Mouse (Mus musculus) lung, postnatal 36 days (tissue): ENCODE data around the gene Zbtb46.
A peak's percentile ranks its signal among the peaks of the same experiment; 100 is the strongest.

Experiments
- DNase-seq: peaks from one replicate; pipeline ENCODE4 v3.0.0; 2022; ENCODE audit warnings: mixed read lengths

The Zbtb46 gene

GRCm38 (mm10) chr2:181459153-181459672 lies at the start of gene Zbtb46:
Gene Zbtb46, minus strand, starts transcription at chr2:181459426.
- peak; percentile 87 for DNase-seq

DNA sequence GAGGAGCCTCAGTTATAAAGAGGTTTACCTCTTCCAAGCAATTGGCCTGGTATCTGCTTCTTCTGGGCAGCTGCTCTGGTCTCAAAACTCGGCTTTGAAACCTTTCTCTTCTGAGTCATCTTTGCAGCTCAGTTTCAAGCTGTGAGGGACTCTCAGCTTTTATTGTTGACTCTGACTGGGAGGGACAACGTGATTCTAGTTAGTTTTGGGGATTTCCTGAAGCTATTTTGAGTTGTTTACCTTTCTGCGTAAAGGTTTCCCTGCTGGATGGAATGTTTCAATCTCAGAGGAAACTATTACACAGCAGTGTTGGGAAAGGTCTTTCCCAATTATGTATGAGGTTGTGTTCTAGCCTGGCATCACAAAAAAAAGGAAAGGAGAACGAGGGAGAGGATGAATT lies 39.4 kb upstream of the Zbtb46 start:
- no peak for DNase-seq

DNA sequence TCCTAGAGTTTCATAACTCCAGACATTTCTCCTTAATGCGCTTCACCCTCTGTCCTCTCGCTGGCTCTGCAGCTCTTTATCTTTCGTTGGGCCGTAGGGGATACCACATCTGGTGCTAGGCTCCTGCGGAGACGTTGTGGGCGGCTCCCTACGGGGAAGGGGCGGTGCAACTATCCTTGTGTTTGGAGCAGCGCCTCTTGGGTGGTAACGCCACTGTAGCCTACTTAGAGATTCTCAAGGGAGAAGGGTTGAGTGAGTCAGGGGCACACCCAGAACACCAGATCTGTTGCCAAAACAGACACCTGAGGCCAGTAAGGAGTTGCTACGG lies 38.3 kb upstream of the Zbtb46 start:
- DNase-seq = peak; percentile 84

GRCm38 (mm10) chr2:181496831-181497547 lies 37.8 kb upstream of the Zbtb46 start, which contains the start of gene Tpd52l2:
Gene Tpd52l2, plus strand, starts transcription at chr2:181497142.
- DNase-seq = peak; percentile 97

- peak; percentile 75 for DNase-seq
Measured at GRCm38 (mm10) chr2:181496281-181496680, 37.1 kb upstream of the Zbtb46 start.

DNA sequence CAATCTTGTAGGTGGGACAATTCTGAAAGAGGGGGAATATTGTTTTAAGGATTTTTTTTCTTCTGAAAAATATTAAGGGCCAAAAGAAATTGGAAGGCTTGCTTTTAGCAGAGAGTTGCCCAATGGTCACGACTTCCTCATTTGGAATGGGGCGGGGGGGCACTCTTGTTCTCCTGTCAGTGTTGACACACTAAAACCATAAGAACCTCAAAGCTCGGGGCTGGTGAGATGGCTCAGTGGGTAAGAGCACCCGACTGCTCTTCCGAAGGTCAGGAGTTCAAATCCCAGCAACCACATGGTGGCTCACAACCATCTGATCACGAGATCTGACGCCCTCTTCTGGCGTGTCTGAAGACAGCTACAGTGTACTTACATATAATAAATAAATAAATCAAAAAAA lies 36.6 kb upstream of the Zbtb46 start:
- peak; percentile 50 for DNase-seq

DNA sequence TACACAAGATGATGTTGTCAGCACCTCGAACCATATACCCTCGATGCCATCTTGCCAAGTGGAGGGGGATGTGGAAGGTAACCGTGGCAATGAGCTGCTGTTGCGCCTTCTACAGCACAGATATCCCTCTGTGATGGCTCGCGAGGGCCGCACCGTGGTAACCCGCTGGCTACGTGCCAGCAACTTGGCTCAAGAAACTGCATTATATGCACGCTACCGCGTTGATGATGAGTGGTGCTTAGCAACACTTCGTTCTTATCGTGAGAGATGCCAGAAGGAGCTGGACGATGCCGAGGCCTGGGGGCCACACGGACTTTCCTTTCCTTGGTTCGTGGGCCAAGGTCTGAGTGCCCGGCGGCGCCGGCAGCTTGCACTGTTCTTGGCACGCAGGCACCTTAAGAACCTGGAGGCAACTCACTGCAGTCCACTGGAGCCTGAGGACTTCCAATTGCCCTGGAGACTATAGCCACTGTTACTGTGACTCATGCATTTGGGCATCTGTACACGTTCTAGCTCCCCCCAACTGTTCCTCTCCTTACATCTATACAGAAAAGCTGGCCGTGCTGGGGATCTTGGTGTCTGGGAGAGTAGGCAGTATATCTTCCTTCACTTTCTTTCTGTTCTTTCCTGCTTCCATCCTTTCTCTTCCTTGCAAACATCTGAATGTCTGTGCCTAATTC lies 35.2 kb upstream of the Zbtb46 start:
- DNase-seq = no peak

- DNase-seq = no peak
Measured at GRCm38 (mm10) chr2:181493156-181493927, 34.1 kb upstream of the Zbtb46 start, which contains the start of gene Abhd16b. Gene Abhd16b, plus strand, starts transcription at chr2:181493206.

DNA sequence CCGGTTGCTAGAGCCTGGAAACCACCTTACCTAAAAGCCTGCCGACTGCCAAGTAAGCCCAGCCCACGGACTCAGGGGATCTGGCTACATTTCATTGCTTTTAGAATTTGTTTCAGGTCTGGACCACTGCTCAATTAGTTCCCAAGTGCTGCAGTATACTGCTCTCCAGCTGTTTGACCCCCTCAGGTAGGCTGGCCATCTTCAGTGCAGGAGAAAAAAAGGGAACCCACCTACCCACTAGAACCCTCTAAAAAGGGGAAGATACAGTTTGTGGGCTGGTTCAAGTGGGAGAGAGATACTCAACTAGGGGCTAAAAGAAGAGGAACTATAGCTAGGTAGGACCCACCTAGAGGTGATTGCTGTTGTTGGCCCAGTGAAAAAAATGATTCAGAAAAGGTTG lies 33.0 kb upstream of the Zbtb46 start:
- DNase-seq = no peak

GRCm38 (mm10) chr2:181491432-181492205 lies 32.4 kb upstream of the Zbtb46 start:
- DNase-seq = peak; percentile 55

DNA sequence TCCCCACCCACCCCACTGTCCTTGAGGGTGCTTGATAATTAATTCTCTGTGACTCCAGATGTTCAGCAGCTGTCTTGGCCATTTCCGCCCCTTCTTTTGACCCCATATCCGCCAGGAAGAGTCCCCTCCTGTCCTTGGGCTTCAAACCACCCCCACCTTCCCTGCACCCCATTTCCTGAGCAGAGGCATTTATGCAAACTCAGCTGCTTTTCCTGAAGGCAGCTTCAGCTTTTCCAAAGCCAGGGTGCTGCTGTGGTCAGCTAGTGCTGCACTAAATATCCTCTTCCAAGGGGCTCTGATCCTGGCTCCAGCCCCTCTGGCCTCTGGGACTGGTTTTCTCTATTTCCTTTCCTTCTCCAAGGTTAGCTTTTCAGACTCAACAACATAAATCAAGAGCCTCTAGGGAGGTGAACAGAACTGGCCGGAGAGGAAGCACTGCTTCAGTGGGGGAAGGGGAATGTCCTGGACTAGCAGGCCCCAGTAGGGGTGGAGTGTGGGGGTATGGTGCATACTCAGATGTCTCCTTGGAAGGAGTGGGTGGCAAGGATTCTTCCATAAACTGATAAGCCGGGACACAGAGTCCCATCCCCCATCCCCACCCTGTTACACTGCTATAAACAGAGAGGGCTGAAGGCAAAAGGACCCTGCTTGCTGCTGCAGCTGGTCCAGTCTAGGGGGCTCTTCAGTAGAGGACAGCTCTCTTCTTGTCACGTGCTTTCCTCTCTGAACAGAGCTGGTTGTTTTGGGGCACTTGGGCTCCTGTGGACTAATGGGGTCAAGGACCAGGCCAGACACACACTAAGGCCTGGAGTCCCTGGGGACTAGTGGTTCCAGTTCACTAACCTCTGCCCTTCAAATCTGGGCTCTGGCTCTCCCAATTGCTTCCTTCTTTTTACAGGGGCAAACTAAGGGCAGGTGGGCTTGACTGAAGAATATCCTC lies 28.4 kb upstream of the Zbtb46 start:
- peak; percentile 27 for DNase-seq

GRCm38 (mm10) chr2:181485741-181486140 lies 26.5 kb upstream of the Zbtb46 start:
- DNase-seq = no peak

DNA sequence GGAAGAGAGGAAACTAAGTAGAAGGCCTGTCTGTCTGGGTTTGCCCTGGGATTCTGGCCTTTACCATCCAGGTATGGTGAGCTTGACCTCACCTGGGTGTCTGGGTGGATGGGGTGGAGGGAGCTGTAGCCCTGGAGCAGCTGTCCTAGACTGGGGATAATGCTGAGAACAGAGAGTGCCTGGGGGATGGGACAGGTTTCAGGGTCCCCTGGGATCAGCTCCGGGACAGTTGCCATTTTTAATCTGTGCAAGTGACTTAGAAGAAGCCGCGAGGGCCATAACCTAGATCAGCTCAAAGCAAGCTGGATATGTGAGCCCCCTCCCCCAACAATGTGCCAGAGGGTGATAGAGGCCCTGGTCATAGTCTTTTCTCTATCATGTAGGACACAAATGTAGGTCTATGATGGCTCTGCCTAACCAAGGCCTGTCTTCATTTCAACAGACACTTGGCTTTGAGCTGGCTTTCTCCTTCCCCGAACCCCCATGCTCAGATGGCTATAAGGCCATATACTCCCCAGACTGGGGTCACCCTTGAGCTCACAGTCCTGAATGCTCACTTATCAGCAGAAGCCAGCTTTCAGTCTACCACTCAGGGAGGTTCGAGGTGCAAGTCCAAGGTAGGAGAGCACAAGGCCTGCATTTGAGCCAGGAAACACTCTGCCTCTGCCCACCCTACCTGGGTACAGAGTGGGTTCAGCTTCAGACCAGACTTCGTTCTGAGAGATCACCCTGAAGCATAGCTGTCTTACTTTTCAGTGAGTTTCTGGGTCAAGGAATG lies 25.4 kb upstream of the Zbtb46 start:
- DNase-seq = no peak

GRCm38 (mm10) chr2:181483562-181484318 lies 24.5 kb upstream of the Zbtb46 start:
- peak; percentile 74 for DNase-seq

DNA sequence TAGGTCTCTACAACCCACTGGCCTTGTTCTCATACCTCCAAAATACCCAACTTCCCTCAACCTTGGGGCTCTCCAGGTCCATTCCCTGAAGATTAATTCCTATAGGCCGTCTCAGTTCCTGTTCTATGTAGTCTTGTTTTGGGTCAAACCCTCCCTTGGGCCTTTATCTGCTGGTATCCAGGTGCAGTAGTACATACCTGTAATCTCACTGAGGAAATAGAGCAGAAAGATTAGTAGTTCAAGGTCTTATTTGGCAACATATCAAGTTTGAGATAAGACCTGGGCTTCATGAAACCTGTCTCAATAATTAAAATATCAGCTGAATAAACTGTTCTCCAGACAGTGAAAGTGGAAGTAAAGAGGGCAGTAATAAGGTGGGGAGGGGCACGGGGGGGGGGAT lies 23.9 kb upstream of the Zbtb46 start:
- DNase-seq = no peak

- peak; percentile 50 for DNase-seq
Measured at GRCm38 (mm10) chr2:181472256-181472827, 13.1 kb upstream of the Zbtb46 start.

DNA sequence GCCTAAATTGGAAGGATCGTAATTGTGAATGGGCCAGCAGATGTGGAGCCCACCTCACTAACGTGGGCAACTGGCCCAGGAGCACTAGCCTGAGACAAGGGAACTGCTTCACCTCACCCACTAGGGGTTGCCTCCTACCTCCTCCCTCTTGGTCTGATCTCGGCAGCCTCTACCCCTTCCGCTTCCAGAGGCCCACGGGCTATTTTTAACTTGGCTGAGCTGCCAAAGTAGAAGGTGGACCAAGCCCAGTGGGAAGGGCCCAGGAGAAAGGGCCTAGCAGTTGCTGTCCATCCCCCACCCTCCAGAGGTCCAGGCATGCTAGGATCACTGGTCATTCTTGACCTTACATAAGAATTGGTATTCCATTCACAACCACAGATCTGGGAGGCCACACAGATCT lies 12.0 kb upstream of the Zbtb46 start:
- peak; percentile 77 for DNase-seq

- peak; percentile 56 for DNase-seq
Measured at GRCm38 (mm10) chr2:181470285-181470684, 11.1 kb upstream of the Zbtb46 start.

DNA sequence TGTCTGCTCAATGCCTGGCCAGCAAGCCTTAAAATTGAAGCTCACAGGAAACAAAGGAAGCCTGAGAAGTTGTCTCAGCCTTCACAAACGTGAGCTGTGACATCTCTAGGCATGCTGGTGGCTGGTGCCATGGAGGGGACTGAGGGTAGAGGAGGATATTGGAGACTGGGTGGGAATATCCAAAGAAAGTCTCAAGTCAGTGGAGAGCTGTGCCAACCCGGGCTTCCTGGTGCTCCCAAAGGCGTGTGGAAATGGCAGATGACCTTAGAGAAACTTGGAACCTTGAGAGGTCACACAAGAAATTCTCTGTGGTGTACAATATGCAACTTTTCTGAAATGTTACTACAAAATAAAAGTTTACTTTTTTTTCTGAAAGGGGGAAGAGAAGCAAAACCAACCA lies 6.2 kb upstream of the Zbtb46 start:
- no peak for DNase-seq
